Mouse (Mus musculus): ENCODE measurements around the gene D16Ertd472e. TPM values are rescaled to one million over a fixed set of nuclear protein-coding genes. Genes with fewer than 3 reads are reported as not detected.

The D16Ertd472e gene
- polyA plus RNA-seq, 1 experiment: 16.8 TPM

GRCm38 (mm10) chr16:78585664-78586397 is 9.3 kb upstream of the D16Ertd472e start:
- Histone ChIP-seq H3K4me1 (ENCODE audit: control insufficient read depth, insufficient read depth, low read length) (peaks cover 4% of the 10 kb centered on the region), H3K36me3 (ENCODE audit: control insufficient read depth, insufficient read depth, low read length, poor library complexity, severe bottlenecking) (no peaks in the 10 kb centered on the region), H3K27ac (ENCODE audit: insufficient read depth, low read length) (no peak overlapping the region), H3K27me3 (ENCODE audit: control insufficient read depth, insufficient read depth, low read length, poor library complexity, severe bottlenecking) (no peaks in the 10 kb centered on the region; the same call in 1 of the 2 replicates), H3K9ac (ENCODE audit: low read depth, poor library complexity, severe bottlenecking) (no peak overlapping the region), H3K4me3 (ENCODE audit: low read depth, low read length) (no peak overlapping the region), H3K9me3 (replicated peaks; ENCODE audit: control insufficient read depth, insufficient read depth, low read length, poor library complexity, severe bottlenecking) (peaks cover under 1% of the 10 kb centered on the region)
- TF ChIP-seq EP300 (IDR thresholded peaks at IDR 0.05; ENCODE audit: insufficient read depth, low read depth, low read length): no peak
- no peak for TF ChIP-seq POLR2A (IDR thresholded peaks at IDR 0.05; ENCODE audit: insufficient read depth, low read length)
- no peak for TF ChIP-seq CTCF (IDR thresholded peaks at IDR 0.05; ENCODE audit: low read depth, low read length)

- H3K4me3 ChIP-seq (ENCODE audit: low read depth, low read length): no peak overlapping the region
- no peak for TF ChIP-seq POLR2A (IDR thresholded peaks at IDR 0.05; ENCODE audit: insufficient read depth, low read length)
- TF ChIP-seq EP300 (IDR thresholded peaks at IDR 0.05; ENCODE audit: insufficient read depth, low read depth, low read length): no peak
- no peak for TF ChIP-seq CTCF (IDR thresholded peaks at IDR 0.05; ENCODE audit: low read depth, low read length)
- no peak overlapping the region for H3K27ac ChIP-seq (ENCODE audit: insufficient read depth, low read length)
- H3K9ac ChIP-seq (ENCODE audit: low read depth, poor library complexity, severe bottlenecking): no peak overlapping the region
- H3K36me3 ChIP-seq (ENCODE audit: control insufficient read depth, insufficient read depth, low read length, poor library complexity, severe bottlenecking): no peaks in the 10 kb centered on the region
- H3K4me1 ChIP-seq (ENCODE audit: control insufficient read depth, insufficient read depth, low read length): peaks cover 4% of the 10 kb centered on the region
- peaks cover 6% of the 10 kb centered on the region for H3K9me3 ChIP-seq (replicated peaks; ENCODE audit: control insufficient read depth, insufficient read depth, low read length, poor library complexity, severe bottlenecking)
- no peaks in the 10 kb centered on the region; the same call in 1 of the 2 replicates for H3K27me3 ChIP-seq (ENCODE audit: control insufficient read depth, insufficient read depth, low read length, poor library complexity, severe bottlenecking)
Observed at GRCm38 (mm10) chr16:78585163-78585562, 8.7 kb upstream of the D16Ertd472e start.

DNA sequence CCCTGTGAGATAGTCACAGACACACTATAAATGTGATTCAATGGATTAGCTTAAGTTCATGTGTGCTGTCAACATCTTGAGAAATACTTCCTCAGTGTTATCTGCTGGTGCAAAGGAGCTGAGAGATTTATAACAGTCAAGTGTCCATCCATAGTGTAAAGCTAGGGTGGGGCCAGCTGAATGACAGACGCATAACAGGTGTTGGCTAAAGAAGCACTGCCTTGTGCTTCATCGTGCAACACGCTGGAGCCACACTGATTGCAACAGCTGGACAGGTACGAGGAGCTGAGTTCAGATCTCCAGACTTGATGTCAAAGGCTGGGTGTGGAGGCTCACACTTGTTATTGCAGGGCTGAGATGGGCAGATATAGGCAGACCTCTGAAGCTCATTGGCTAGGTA is 7.5 kb upstream of the D16Ertd472e start:
- no peak overlapping the region for H3K27ac ChIP-seq (ENCODE audit: insufficient read depth, low read length)
- H3K9me3 ChIP-seq (replicated peaks; ENCODE audit: control insufficient read depth, insufficient read depth, low read length, poor library complexity, severe bottlenecking): peaks cover 6% of the 10 kb centered on the region
- H3K27me3 ChIP-seq (ENCODE audit: control insufficient read depth, insufficient read depth, low read length, poor library complexity, severe bottlenecking): no peaks in the 10 kb centered on the region; the same call in 1 of the 2 replicates
- peaks cover 3% of the 10 kb centered on the region for H3K4me1 ChIP-seq (ENCODE audit: control insufficient read depth, insufficient read depth, low read length)
- no peak overlapping the region for H3K9ac ChIP-seq (ENCODE audit: low read depth, poor library complexity, severe bottlenecking)
- no peaks in the 10 kb centered on the region for H3K36me3 ChIP-seq (ENCODE audit: control insufficient read depth, insufficient read depth, low read length, poor library complexity, severe bottlenecking)
- no peak for TF ChIP-seq POLR2A (IDR thresholded peaks at IDR 0.05; ENCODE audit: insufficient read depth, low read length)
- no peak for TF ChIP-seq CTCF (IDR thresholded peaks at IDR 0.05; ENCODE audit: low read depth, low read length)
- no peak for TF ChIP-seq EP300 (IDR thresholded peaks at IDR 0.05; ENCODE audit: insufficient read depth, low read depth, low read length)
- no peak overlapping the region for H3K4me3 ChIP-seq (ENCODE audit: low read depth, low read length)

GRCm38 (mm10) chr16:78580387-78580786 is 3.9 kb upstream of the D16Ertd472e start:
- no peaks in the 10 kb centered on the region for H3K4me1 ChIP-seq (ENCODE audit: control insufficient read depth, insufficient read depth, low read length)
- H3K4me3 ChIP-seq (ENCODE audit: low read depth, low read length): no peak overlapping the region
- no peak overlapping the region for H3K9ac ChIP-seq (ENCODE audit: low read depth, poor library complexity, severe bottlenecking)
- no peaks in the 10 kb centered on the region for H3K27me3 ChIP-seq (ENCODE audit: control insufficient read depth, insufficient read depth, low read length, poor library complexity, severe bottlenecking)
- no peaks in the 10 kb centered on the region for H3K36me3 ChIP-seq (ENCODE audit: control insufficient read depth, insufficient read depth, low read length, poor library complexity, severe bottlenecking)
- no peak overlapping the region for H3K27ac ChIP-seq (ENCODE audit: insufficient read depth, low read length)
- H3K9me3 ChIP-seq (replicated peaks; ENCODE audit: control insufficient read depth, insufficient read depth, low read length, poor library complexity, severe bottlenecking): peaks cover 6% of the 10 kb centered on the region
- TF ChIP-seq CTCF (IDR thresholded peaks at IDR 0.05; ENCODE audit: low read depth, low read length): no peak
- TF ChIP-seq POLR2A (IDR thresholded peaks at IDR 0.05; ENCODE audit: insufficient read depth, low read length): no peak
- TF ChIP-seq EP300 (IDR thresholded peaks at IDR 0.05; ENCODE audit: insufficient read depth, low read depth, low read length): no peak

DNA sequence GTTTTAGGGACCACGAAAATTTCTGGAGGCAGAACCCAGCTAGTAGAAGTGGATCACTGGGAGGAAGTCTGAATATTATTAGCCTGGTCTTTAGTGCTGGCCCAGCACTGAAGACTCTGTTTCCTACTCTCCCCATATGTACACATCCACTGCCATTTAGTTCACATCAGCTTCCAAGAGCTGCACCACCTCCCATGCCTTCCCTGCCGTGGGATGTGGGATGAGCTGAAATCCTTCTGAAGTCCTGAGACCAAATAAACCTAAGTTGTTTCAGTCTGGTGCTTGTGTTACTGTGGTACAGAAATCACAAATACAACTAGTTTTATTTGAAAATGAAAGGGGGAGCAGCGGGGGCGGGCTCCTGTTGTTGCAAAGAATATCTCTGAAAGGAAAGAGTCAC is 2.9 kb upstream of the D16Ertd472e start:
- TF ChIP-seq CTCF (IDR thresholded peaks at IDR 0.05; ENCODE audit: low read depth, low read length) (no peak), POLR2A (IDR thresholded peaks at IDR 0.05; ENCODE audit: insufficient read depth, low read length) (no peak), EP300 (IDR thresholded peaks at IDR 0.05; ENCODE audit: insufficient read depth, low read depth, low read length) (no peak)
- H3K9me3 ChIP-seq (replicated peaks; ENCODE audit: control insufficient read depth, insufficient read depth, low read length, poor library complexity, severe bottlenecking): peaks cover 6% of the 10 kb centered on the region
- H3K4me3 ChIP-seq (ENCODE audit: low read depth, low read length): no peak overlapping the region
- H3K4me1 ChIP-seq (ENCODE audit: control insufficient read depth, insufficient read depth, low read length): no peaks in the 10 kb centered on the region
- H3K36me3 ChIP-seq (ENCODE audit: control insufficient read depth, insufficient read depth, low read length, poor library complexity, severe bottlenecking): no peaks in the 10 kb centered on the region
- no peak overlapping the region for H3K27ac ChIP-seq (ENCODE audit: insufficient read depth, low read length)
- no peak overlapping the region for H3K9ac ChIP-seq (ENCODE audit: low read depth, poor library complexity, severe bottlenecking)
- H3K27me3 ChIP-seq (ENCODE audit: control insufficient read depth, insufficient read depth, low read length, poor library complexity, severe bottlenecking): no peaks in the 10 kb centered on the region

DNA sequence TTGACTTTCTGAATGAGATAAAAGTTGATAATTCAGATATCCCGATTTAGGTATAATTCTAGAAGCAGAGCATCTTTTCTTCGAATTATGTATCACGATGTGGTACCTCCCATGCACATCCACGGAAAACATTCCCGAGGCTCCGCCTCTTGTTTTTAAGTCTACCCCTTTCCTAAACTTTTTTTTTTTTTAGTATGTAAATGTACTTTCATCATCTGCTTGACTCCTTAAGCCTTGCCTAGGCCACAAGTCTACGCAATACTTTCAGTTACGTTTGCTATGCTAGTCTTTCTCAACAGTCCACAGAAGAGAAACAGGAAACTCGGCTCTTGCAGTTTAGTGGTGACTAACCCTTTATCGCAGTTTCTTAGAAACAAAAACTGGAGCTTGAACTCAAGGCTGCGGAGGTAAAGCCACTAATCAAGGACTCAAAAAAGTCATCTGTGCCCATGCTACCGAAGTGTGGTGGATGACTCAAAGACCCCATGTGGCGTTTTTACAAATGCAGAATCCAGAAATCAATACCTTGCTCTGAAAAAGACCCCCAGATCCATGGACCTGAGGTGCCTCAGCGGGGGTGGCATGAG is 670 bp upstream of the D16Ertd472e start:
- H3K27me3 ChIP-seq (ENCODE audit: control insufficient read depth, insufficient read depth, low read length, poor library complexity, severe bottlenecking): no peaks in the 10 kb centered on the region
- peak overlapping the region; percentile 89 for H3K4me3 ChIP-seq (ENCODE audit: low read depth, low read length)
- peaks cover 6% of the 10 kb centered on the region for H3K9me3 ChIP-seq (replicated peaks; ENCODE audit: control insufficient read depth, insufficient read depth, low read length, poor library complexity, severe bottlenecking)
- H3K9ac ChIP-seq (ENCODE audit: low read depth, poor library complexity, severe bottlenecking): no peak overlapping the region; the same call in 1 of the 2 replicates
- H3K27ac ChIP-seq (ENCODE audit: insufficient read depth, low read length): no peak overlapping the region
- TF ChIP-seq POLR2A (IDR thresholded peaks at IDR 0.05; ENCODE audit: insufficient read depth, low read length) (no peak), CTCF (IDR thresholded peaks at IDR 0.05; ENCODE audit: low read depth, low read length) (no peak), EP300 (IDR thresholded peaks at IDR 0.05; ENCODE audit: insufficient read depth, low read depth, low read length) (no peak)
- no peaks in the 10 kb centered on the region for H3K4me1 ChIP-seq (ENCODE audit: control insufficient read depth, insufficient read depth, low read length)
- H3K36me3 ChIP-seq (ENCODE audit: control insufficient read depth, insufficient read depth, low read length, poor library complexity, severe bottlenecking): peaks cover 10% of the 10 kb centered on the region; the same call in 1 of the 2 replicates
